Mouse (Mus musculus) E14TG2a.4 (cell line): Measurements from ENCODE around the gene Rfx1.

Experiments
- H3K27me3 ChIP-seq: 2 replicates; pipeline ENCODE4 v1.6.1; 2014; ENCODE audit warnings: low read length, control low read depth; ENCODE audit not compliant: insufficient read depth
- H3K36me3 ChIP-seq: 2 replicates; pipeline ENCODE4 v1.6.1; 2014; ENCODE audit warnings: low read length, control low read depth; ENCODE audit not compliant: insufficient read depth
- H3K4me1 ChIP-seq: replicated peaks from 2 replicates; pipeline ENCODE4 v1.6.1; 2014; ENCODE audit warnings: low read depth, low read length, control low read depth
- H3K4me3 ChIP-seq: replicated peaks from 2 replicates; pipeline ENCODE4 v1.5.1; 2014; ENCODE audit warnings: mild to moderate bottlenecking, low read length
- H3K9me3 ChIP-seq: 2 replicates; pipeline ENCODE4 v1.6.1; 2014; ENCODE audit warnings: low read length, control low read depth
- CTCF ChIP-seq: conservative IDR thresholded peaks from 2 replicates; pipeline ENCODE4 v1.5.1; 2014; ENCODE audit warnings: low read length
- NANOG ChIP-seq: IDR thresholded peaks from 2 replicates; pipeline ENCODE4 v1.6.1; 2014; ENCODE audit warnings: borderline replicate concordance, low read length, mixed read lengths
- POU5F1 ChIP-seq: IDR thresholded peaks from 2 replicates; pipeline ENCODE4 v1.6.1; 2014; ENCODE audit warnings: low read length, borderline replicate concordance

The Rfx1 gene

GRCm38 (mm10) chr8:84048171-84048570 lies 18.5 kb upstream of the Rfx1 start:
- TF ChIP-seq POU5F1 = no peak
- TF ChIP-seq NANOG = no peak
- TF ChIP-seq CTCF = no peak
- Histone ChIP-seq H3K9me3 (no peaks in the 10 kb centered on the region), H3K36me3 (no peaks in the 10 kb centered on the region), H3K4me3 (no peak overlapping the region), H3K27me3 (peaks cover 34% of the 10 kb centered on the region), H3K4me1 (peaks cover 24% of the 10 kb centered on the region)

GRCm38 (mm10) chr8:84052746-84053145 lies 13.9 kb upstream of the Rfx1 start:
- H3K4me3 ChIP-seq = no peak overlapping the region
- H3K9me3 ChIP-seq = peaks cover 15% of the 10 kb centered on the region
- H3K27me3 ChIP-seq = peaks cover 9% of the 10 kb centered on the region; the same call in 1 of the 2 replicates
- no peaks in the 10 kb centered on the region for H3K36me3 ChIP-seq
- H3K4me1 ChIP-seq = peaks cover 12% of the 10 kb centered on the region; the same call in 1 of the 2 replicates
- TF ChIP-seq NANOG (no peak), CTCF (no peak), POU5F1 (no peak)

- TF ChIP-seq CTCF (peak; percentile 75), POU5F1 (no peak)
Observed at GRCm38 (mm10) chr8:84053229-84053628, 13.4 kb upstream of the Rfx1 start.

GRCm38 (mm10) chr8:84057827-84058226 lies 8.8 kb upstream of the Rfx1 start:
- TF ChIP-seq CTCF (no peak), NANOG (no peak), POU5F1 (no peak)
- Histone ChIP-seq H3K27me3 (no peaks in the 10 kb centered on the region), H3K4me1 (peaks cover 9% of the 10 kb centered on the region; the same call in 1 of the 2 replicates), H3K4me3 (0 out of 2 replicates have a peak overlapping the region, but pooled peaks have one; percentile 13), H3K9me3 (peaks cover 20% of the 10 kb centered on the region), H3K36me3 (no peaks in the 10 kb centered on the region)

More at GRCm38 (mm10) chr8:84053229-84053628, 13.4 kb upstream of the Rfx1 start:
- Histone ChIP-seq H3K9me3 (peaks cover 20% of the 10 kb centered on the region), H3K27me3 (0 out of 2 replicates have a peak, but pooled peaks cover 7% of the 10 kb centered on the region), H3K4me3 (no peak overlapping the region), H3K36me3 (no peaks in the 10 kb centered on the region), H3K4me1 (peaks cover 9% of the 10 kb centered on the region; the same call in 1 of the 2 replicates)

GRCm38 (mm10) chr8:84059226-84059625 lies 7.4 kb upstream of the Rfx1 start:
- H3K9me3 ChIP-seq = peaks cover 20% of the 10 kb centered on the region
- H3K27me3 ChIP-seq = no peaks in the 10 kb centered on the region
- no peaks in the 10 kb centered on the region for H3K36me3 ChIP-seq
- no peak for TF ChIP-seq NANOG
- no peak for TF ChIP-seq POU5F1
- TF ChIP-seq CTCF = no peak
- peaks cover 10% of the 10 kb centered on the region for H3K4me1 ChIP-seq
- no peak overlapping the region for H3K4me3 ChIP-seq

- TF ChIP-seq POU5F1 = no peak
- TF ChIP-seq NANOG = no peak
- TF ChIP-seq CTCF = no peak
- H3K27me3 ChIP-seq = no peaks in the 10 kb centered on the region
- H3K4me3 ChIP-seq = no peak overlapping the region
Observed at GRCm38 (mm10) chr8:84060245-84060644, 6.4 kb upstream of the Rfx1 start.

GRCm38 (mm10) chr8:84063861-84064610 lies 2.6 kb upstream of the Rfx1 start:
- Histone ChIP-seq H3K4me3 (0 out of 2 replicates have a peak overlapping the region, but pooled peaks have one; percentile 13), H3K27me3 (no peaks in the 10 kb centered on the region), H3K4me1 (peaks cover 34% of the 10 kb centered on the region), H3K9me3 (no peaks in the 10 kb centered on the region), H3K36me3 (no peaks in the 10 kb centered on the region)
- no peak for TF ChIP-seq CTCF
- TF ChIP-seq NANOG = no peak
- no peak for TF ChIP-seq POU5F1

More at GRCm38 (mm10) chr8:84060245-84060644, 6.4 kb upstream of the Rfx1 start:
- H3K36me3 ChIP-seq = no peaks in the 10 kb centered on the region
- peaks cover 18% of the 10 kb centered on the region for H3K9me3 ChIP-seq
- peaks cover 14% of the 10 kb centered on the region for H3K4me1 ChIP-seq

GRCm38 (mm10) chr8:84065037-84065436 lies 1.6 kb upstream of the Rfx1 start, which contains the start of gene Gm10643:
Gm10643 (minus strand) TSS chr8:84065137.
- Histone ChIP-seq H3K27me3 (no peaks in the 10 kb centered on the region), H3K4me1 (peaks cover 44% of the 10 kb centered on the region), H3K4me3 (peak within 1 kb of the TSS; percentile 90), H3K36me3 (peaks cover under 1% of the 10 kb centered on the region; the same call in 1 of the 2 replicates), H3K9me3 (no peaks in the 10 kb centered on the region)
- TF ChIP-seq CTCF = no peak
- TF ChIP-seq POU5F1 = no peak
- TF ChIP-seq NANOG = no peak
